Mouse (Mus musculus): ENCODE measurements around the gene Sun1.

DNA sequence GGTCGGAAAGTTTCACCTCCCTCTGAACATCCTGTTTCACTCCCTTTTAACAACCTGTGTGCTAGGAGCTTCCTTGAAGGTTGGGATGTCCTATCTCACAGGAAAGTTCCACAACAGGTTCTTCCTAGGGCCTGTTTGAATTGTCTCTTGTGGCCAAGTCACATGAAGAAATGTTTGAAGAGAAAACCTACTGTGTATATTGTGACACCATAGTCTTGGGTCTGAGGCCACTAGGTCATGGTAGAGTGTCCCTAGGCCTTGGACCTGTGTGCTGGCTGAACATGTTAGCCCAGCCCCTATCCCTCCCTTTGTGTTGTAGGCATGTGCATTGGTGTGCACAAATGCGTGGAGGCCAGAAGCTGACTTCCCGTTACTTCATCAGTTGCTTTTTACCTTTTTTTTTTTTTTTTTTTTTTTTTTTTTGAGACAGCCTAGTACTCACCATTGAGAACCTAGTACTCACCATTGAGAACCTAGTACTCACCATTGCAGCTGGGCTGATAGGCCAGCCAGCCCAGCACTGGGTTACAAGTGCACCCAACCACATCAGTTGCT, 55.9 kb downstream of the Sun1 start:
- TF ChIP-seq CTCF (IDR thresholded peaks at IDR 0.05; ENCODE audit: borderline replicate concordance, extremely low read depth, insufficient read depth, insufficient read length) = no peak
- no peak for TF ChIP-seq POLR2A (IDR thresholded peaks at IDR 0.05; ENCODE audit: borderline replicate concordance, extremely low read depth, insufficient read depth, insufficient read length, poor library complexity, severe bottlenecking)

Data from brain, embryonic 14.5 days (tissue).